Mouse (Mus musculus): ENCODE measurements around the gene Terf2.

DNA sequence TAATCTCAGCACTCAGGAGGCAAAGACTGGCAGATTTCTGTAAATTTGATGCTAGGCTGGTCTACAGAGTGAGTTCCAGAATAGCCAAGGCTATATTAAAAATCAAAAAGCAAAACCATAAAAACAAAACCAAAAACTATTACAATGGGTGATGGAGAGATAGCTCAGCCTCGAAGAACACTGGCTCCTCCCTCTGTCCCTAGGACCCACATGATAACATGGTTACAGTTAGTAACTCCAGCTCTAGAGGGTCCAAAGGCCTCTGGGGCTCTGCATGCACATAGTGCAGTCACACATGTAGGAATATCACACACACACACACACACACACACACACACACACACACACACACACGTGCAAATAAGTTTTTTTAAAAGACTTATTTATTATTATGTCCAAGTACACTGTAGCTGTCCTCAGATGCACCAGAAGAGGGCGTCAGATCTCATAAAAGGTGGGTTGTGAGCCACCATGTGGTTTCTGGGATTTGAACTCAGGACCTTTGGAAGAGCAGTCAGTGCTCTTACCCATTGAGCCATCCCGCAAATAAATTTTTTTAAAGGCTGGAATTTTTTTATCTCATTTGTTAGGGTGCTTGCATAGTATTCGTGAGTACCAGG lies 13.6 kb upstream of the Terf2 start:
- TF ChIP-seq POLR2A (IDR thresholded peaks at IDR 0.05; ENCODE audit: insufficient read depth, low read depth, low read length) (no peak), CTCF (IDR thresholded peaks at IDR 0.05) (no peak)
